Mouse (Mus musculus) spleen, adult 12 weeks (tissue): ENCODE results near the gene Slc1a6.
"Not testable (repeated sequence)": the region's sequence is repeated elsewhere in the genome, so short reads cannot be mapped to it uniquely, and the experiment has no call there.

ENCODE experiments used
- DNase-seq: peaks from one replicate; pipeline ENCODE4 v3.0.0; 2022; ENCODE audit warnings: low spot score

Slc1a6 gene

GRCm38 (mm10) chr10:78779981-78780651 is at the start of gene Slc1a6:
Gene Slc1a6 (plus strand): TSS chr10:78780496.
- no peak for DNase-seq

- no peak for DNase-seq
Observed at GRCm38 (mm10) chr10:78739821-78740220, 40.5 kb upstream of the Slc1a6 start.

GRCm38 (mm10) chr10:78743721-78744120 is 36.6 kb upstream of the Slc1a6 start:
- no peak for DNase-seq

GRCm38 (mm10) chr10:78745453-78746232 is 34.7 kb upstream of the Slc1a6 start:
- no peak for DNase-seq

GRCm38 (mm10) chr10:78747035-78747721 is 33.1 kb upstream of the Slc1a6 start:
- no peak for DNase-seq

- DNase-seq = no peak
Observed at GRCm38 (mm10) chr10:78748161-78748560, 32.1 kb upstream of the Slc1a6 start.

- DNase-seq = no peak
Observed at GRCm38 (mm10) chr10:78748946-78749345, 31.4 kb upstream of the Slc1a6 start.

GRCm38 (mm10) chr10:78752452-78753191 is 27.7 kb upstream of the Slc1a6 start, which contains the start of gene Ccdc105:
Gene Ccdc105 (minus strand): TSS chr10:78753065.
- no peak for DNase-seq

GRCm38 (mm10) chr10:78756021-78756420 is 24.3 kb upstream of the Slc1a6 start:
- DNase-seq = no peak

- DNase-seq = no peak
Observed at GRCm38 (mm10) chr10:78765570-78765969, 14.7 kb upstream of the Slc1a6 start.

GRCm38 (mm10) chr10:78775830-78776229 is 4.5 kb upstream of the Slc1a6 start:
- DNase-seq = no peak

GRCm38 (mm10) chr10:78779527-78779926 is 769 bp upstream of the Slc1a6 start:
- DNase-seq = no peak

GRCm38 (mm10) chr10:78787566-78788087 is 7.3 kb downstream of the Slc1a6 start:
- no peak for DNase-seq

GRCm38 (mm10) chr10:78790561-78790960 is 10.3 kb downstream of the Slc1a6 start:
- no peak for DNase-seq

GRCm38 (mm10) chr10:78801449-78801848 is 21.2 kb downstream of the Slc1a6 start:
- DNase-seq = no peak

GRCm38 (mm10) chr10:78812358-78813060 is 32.2 kb downstream of the Slc1a6 start:
- DNase-seq = no peak

- not testable (repeated sequence) for DNase-seq
Observed at GRCm38 (mm10) chr10:78840456-78840855, 60.2 kb downstream of the Slc1a6 start.

- no peak for DNase-seq
Observed at GRCm38 (mm10) chr10:78852066-78852465, 71.8 kb downstream of the Slc1a6 start, which contains the start of gene Olfr1356. Gene Olfr1356 (minus strand): TSS chr10:78852166.
